Mouse (Mus musculus) cerebellum, adult (tissue): ENCODE data around the gene Rita1.

Experiments used
- ATAC-seq: cut with Nextera tagmentation; 2 replicates; pipeline ENCODE4 v1.9.2; 2017; ENCODE audit warnings: mild to moderate bottlenecking, moderate library complexity, mixed read lengths; ENCODE audit not compliant: insufficient number of reproducible peaks, low FRiP score, low TSS enrichment

Rita1 gene

DNA sequence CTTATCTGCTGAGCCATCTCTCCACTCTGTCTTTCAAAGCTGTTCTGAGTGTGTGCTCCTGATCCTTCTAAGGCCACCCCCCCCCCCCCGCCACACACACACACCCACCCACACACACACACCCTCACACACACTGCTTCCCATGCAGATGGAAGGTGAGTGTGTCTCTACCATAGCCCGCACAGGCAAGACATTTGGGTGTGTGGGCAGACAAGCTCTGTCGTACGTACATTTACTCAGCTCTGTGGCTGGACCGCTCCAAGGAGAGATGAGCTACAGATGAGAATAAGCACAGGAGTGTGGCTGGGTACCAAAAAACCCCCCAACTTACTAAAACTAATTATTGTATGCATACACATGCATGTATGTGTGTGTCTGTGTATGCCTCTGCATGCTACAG lies 61.7 kb downstream of the Rita1 start:
- no peak for ATAC-seq

DNA sequence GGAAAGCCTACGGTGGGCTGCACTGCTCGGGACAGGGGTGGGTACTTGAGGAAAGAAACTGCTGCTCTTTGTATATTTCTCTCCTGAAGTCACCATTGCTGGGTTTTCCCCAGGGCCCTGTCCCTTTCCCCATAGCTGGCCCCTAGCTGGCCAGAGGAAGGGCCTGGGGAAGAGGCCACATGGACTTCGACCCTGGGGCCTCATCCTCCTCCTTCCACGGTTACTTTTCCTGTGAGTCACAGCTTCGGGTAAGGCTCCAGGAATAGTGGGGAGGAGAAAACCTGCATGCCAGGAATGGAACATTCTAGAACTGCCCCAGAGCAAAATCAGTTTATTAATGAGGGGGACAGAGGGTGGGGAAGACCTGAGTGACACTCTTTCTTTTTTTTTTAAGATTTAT lies 62.3 kb downstream of the Rita1 start:
- ATAC-seq, result no peak

DNA sequence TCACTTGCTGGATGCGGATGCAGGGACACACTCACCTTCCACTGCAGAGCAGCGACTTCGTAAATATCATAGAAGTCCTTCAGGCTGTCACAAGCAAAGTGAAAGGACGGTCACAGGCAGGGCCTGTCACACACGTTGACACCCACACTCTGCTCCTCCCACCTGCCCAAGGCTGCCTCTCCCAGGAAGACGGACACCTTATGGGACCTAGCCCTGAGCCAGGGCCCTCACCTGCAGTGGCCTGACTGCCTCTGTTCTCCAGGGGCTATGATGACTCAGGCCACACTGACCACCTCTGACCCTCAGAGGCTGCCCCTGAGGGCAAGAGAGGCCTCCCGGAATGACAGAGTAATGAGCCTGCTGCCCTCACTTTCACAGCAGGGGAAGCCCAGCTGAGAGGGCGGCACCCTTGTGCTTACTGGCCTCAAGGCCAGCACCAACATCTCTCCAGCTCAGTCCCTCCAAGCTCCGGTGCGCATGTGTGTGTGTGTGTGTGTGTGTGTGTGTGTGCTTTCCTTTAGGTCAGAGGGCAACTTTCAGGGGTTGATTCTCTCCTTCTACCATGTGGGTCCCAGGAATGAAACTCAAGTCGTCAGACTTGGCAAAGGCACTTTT lies 64.0 kb downstream of the Rita1 start:
- ATAC-seq, result no peak
